Mouse (Mus musculus) mouse trophoblast stem cell (cell line): ENCODE data around the gene Ptgfrn.

Experiments used
- in situ Hi-C, 2 experiments: fragments of 300-500 bp; cut with MseI, MboI; formaldehyde crosslinking; loops; 2 replicates in 1 of 2; 3 replicates in 1 of 2; pipeline ENCODE4 v1.15.1; 2025

The Ptgfrn gene

DNA sequence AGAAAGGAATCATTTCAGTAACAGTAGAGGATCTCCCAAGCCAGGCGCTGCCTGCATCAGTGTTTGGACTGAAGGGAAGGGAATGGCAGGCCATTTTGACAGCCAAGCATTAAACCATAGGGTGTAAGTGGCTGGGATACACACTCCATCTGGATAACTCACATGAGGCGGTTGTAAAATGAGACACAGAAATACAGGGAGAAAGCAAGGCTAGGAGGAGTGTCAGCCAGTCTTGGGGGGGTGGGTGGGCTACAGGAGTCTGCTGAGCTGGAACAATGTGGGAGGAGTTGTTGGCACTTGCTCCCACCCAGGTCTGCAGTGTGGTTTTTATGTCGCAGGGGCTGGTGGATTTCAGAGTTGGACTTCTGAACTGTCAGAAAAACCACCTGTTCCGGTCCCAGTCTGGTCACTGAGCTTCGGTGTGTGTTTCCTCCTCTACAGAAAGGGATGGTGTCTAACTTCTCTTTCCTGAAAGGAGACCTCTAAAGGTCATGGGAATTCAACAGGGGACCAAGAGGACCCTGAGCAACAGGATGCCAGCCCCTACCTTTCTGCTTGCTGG is 72.0 kb downstream of the Ptgfrn start:
- in situ Hi-C loops = no loop called here

DNA sequence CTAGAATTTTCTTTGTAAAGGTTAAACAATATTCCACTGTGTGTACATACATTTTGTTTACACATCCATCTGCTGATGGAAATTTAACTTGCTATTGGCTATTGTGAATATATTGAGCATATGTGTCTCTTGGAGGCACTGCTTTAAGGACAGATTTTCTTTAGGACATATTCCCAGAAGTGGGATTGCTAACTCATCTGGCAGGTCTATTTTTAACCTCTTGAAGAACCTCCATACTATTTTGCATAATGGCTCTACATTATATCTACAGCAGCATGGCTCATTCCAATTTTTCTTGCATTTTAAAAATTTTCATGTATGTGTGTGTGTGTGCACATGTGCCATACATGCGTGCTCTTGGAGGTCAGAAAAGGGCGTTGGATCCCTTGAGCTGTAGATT is 74.1 kb downstream of the Ptgfrn start:
- in situ Hi-C loops = no loop called here

DNA sequence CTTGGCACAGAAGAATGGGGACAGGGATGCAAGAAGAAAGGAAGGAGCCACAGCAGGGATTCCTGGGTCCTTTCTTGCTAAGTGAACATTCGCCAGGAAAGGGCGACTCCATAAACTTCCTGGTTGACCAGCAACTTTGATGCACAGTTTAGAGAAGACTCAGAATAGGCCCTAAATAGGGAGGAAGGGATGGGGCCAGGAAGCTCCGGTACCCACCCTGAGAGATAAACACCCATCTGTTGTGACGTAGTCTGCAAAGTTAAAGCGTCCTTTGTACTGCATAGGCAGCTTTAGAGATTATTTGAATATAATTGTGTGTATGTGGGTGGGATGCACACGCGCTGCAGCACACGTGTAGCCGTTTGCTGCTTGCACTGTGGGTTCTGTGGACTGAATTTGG is 75.6 kb downstream of the Ptgfrn start:
- in situ Hi-C loops = no loop called here

DNA sequence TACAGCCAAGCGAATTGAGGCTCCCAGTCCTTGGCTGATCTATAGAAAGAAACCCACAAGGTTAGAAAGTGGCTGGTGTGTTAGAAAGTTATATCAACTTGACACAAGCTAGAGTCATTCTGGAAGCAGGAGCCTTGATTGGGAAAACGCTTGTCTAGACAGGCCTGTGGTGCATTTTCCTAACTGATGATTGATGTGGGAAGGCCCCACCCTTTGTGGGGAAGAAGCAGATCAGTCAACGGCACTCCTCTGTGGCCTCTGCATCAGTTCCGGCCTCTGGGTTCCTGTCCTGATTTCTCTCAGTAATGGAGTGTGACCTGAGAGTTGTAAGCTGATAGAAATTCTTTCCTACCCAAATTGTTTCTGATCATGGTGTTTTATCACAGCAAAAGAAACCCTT is 76.4 kb downstream of the Ptgfrn start:
- in situ Hi-C loops = no loop called here

DNA sequence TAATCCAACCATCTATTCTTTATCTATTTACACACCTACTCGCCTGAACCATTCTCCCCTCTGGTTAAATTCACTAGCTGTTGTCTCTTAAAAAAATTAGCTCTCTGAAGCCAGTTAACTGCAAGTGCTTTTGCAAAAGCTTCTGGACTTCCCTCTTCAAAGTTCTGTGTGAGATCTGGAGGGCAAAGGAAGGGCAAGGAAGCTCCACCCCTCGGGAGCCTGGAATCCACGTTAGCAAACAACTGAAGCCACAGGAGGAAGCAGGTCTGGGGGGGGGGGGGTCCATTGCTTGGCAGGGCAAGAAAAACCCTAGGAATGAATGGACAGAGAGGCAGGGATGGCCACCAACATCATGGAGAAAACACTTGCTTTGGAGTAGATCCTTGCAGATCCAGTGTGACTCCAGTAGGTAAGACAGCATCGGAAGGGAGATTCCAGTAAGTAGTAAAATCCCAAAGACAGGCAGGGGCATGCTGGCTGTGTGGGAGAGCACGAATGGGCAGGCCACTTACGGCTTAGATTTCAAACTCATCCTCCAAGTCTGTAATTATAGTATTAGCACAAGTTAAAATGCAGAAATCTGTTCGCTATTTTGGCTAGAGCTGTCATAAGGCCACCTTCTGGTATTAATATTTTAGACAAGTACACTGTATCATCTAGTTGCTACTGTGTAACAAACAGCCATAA is 78.5 kb downstream of the Ptgfrn start:
- in situ Hi-C loops = no loop called here

DNA sequence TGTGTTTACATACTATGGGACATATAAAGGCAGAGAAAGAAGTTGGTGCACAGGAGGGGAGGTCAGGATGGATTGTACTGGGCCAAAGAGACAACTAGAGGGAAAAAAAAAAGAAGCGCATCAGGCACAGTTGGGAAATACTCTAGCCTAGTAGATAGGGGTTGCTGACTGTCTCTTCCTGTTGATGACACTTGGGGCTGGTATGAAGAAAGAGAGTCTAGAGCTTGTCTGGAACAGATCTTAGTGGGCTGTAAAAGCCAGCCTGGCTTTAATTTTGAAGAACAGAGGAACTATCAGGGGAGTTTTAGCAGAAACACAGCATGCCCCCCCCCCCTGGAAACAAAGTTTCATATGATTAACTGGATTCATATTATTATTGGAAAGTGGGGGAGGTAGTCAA is 79.4 kb downstream of the Ptgfrn start:
- in situ Hi-C loops = no loop called here

DNA sequence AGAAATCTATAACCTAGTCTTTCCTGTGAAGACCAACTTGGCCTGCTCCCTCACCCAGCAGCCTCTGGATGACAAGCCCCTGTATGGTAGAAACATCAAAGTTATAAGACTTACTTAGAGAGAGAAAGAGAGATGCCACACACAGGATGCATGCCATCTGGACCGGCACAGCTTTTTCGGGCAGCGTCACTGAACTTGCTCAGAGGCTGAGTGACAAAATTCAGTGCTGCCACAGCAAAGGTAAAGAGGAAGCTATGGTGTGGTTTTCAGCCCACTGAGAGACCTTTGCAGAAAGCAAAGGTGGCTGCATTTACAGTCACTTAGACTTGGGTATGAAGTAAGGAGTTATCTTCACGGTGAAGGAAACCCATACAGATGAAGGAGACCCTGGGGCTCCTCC is 80.7 kb downstream of the Ptgfrn start, which contains the start of gene Cd101:
Gene Cd101, minus strand, starts transcription at position 218 of the 400 bp plus-strand sequence.
- in situ Hi-C loops = no loop called here

DNA sequence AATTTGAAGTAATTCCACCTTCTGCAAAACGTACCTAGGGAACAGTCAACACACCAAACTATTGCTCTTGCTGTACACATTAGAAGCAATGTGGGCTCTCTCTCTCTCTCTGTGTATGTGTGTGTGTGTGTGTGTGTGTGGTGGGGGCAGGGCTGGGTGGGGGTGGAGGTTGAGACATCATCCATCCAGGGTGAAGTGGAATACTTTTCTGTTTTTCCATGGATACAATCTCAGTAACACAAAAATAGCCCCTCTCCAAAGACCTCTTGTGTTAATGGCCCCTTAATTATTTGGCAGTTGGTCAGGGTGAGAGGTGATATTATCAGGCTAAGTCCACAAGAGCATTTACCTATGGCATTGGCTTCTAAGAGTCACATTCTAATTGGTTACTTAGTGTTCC is 83.3 kb downstream of the Ptgfrn start:
- in situ Hi-C loops = no loop called here

DNA sequence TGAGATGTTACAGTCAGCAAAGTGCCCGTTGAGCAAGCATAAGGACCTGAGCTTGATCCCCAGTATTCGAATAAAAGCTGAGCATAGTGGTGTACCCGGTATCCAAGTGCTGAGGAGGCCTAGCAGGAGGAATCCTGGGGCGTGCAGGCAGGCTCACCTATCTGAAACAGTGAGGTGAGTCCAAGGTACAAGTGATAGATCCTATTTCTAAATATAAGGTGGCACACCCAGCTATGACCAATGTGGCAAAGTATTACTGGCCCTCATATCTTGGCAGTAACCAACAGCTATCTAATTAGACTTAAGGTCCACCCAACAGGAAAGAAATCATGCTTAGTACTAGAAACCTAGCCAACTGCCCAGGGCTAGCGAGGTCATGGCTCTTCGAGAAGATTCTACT is 87.1 kb downstream of the Ptgfrn start:
- in situ Hi-C loops = no loop called here

DNA sequence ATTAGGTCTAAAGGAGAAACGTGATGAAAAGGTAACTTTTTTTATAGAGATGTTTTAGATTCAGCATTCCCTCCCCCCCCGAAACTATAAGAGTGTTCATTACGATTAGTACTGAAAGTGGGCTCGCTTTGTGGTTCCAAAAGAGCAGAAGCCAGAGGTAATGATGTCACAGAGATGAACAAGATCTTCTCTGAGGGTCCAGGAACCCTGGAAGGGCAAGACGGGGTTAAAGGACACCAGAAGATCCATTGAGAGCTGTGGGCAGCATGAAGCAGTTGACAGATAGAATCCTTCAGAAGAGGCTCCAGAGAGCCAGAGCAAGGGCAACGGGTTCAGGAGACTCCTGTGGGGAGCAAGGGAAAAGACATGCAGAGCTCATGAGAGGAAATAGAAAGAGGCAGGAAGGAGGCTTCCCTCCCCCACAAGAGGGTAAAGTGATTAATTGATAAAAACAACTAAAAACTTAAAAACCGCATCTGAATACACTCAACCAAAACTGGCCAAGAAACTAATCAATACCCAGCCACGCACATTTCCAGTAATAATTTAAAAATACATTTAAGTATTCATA is 88.5 kb downstream of the Ptgfrn start:
- in situ Hi-C loops = no loop called here

DNA sequence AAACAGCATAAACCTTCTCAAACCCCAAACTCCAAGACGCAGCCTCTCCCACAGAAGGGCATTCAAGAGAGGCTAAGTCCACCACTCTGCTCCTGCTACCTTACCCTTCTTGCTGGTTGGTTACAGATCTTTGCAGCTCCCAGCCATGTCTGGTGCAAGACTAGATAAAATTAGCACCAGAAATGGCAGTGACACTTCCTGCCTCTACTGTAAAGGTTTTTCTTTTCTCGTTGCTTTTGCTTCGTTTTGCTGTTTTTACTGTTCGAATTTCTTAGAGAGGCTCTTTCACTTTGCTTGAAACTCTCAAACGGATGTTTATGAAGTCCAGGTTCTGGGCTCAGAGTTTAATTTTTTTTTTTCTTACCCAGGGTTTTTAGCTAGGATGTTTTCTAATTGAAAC is 89.0 kb downstream of the Ptgfrn start:
- in situ Hi-C loops = no loop called here

DNA sequence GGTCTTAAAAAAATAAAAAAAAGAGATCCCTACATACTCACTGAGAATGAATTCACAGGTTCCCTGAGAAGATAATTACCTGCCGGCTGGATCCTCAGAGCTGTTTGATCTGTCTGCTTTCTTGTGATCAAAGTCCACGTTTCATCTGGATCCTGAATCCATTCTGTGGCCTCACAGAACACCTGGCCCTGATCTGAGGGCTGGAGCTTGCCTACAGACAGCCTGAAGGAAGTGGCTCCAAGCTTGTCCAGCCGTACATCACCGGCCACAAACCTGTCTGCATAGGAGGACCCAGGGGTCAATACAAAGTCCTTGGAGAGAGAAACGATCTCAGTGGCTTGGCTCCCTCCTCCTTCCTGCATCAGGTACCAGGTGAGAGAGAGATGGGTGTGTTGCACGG is 91.6 kb downstream of the Ptgfrn start:
- in situ Hi-C loops = no loop called here

DNA sequence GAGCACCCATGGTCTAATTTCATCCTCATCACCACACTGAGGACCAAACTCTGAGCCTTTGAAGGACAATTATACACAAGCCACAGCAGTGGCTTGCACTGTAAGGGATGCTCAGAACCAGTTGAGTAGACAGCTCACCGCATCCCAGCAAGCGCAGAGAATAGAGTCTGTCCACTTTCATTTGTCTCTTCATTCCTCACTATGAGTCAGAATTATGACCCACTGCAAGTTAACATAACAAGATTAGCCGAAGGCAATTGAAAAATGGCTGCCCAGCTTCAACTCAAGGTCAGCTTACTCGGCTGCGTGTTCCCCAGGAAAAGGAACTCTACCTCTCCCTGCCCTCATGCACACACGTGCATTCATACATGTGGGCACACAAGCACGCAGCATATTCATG is 94.0 kb downstream of the Ptgfrn start:
- in situ Hi-C loops = no loop called here

DNA sequence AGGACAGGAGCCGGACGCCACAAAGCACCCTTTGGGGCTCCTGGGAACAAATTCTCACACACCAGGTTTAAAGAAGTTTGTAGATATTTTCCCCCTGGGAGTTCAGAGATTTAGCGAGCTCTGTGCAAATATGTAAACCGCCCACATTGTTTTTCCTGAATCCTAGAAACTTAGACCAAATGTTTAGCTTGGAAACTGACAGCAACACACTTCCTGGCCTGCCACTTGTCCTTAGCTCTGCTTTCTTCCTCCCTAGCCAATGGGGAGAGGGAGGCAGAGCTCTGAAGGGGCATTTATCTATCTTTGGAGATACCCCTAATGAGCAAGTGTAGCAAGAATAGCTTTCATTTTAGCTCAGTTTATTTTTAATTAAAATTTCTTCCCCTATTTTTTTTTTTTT is 94.8 kb downstream of the Ptgfrn start:
- in situ Hi-C loops = no loop called here

DNA sequence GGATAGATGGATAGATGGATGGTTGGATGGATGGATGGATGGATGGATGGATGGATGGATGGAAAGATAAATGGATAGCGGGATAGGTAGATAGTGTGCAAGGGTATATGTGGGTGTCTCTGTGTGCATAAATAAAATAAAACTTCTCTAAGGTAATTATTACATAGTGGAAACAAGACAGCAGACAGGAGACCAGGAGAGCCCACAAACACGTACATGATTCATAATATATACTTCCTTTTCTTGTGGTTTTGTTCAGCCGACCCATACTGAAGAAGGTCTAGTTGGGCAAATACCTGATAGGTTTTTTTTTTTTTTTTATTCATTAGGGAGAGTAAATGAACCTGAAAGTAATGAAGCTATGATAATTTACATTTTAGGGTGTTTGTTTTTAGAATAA is 96.5 kb downstream of the Ptgfrn start:
- in situ Hi-C loops = no loop called here

DNA sequence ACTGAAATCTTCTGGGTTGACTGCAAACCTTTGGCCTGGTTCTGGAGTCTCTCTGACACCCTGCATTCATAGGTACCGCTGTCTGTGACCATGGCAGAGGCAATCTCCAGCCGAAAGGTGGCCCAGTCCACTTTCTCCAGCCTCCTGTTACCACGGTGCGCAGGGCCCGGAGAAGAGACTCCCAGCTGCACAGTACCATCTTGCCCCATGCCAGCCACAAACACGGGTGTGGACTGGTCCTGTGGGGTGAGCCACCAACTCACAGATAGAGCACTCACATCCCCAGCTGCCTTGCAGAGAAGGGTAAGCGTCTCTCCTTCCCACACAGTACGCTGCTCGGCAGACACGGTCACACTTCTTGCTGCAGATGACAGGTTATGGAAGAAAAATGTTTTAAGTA is 97.1 kb downstream of the Ptgfrn start:
- in situ Hi-C loops = no loop called here

DNA sequence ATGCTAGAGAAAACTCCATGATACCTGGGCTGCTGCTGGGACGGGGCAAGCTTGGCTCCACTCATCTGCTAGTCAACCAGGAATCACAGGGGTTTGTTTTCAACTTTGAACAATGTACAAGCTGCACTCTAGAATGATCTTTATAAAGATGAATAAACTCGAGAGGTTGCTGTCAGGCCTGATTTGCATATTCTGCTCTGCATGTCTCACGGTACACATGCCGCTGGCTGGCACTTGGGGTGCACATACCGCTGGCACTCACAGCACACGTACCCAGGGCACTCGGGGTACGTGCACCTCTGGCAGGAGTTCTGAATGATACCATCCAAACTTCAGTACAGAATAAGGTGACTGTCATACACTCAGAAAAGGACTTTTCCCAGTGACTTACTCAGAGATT is 97.5 kb downstream of the Ptgfrn start:
- in situ Hi-C loops = no loop called here

DNA sequence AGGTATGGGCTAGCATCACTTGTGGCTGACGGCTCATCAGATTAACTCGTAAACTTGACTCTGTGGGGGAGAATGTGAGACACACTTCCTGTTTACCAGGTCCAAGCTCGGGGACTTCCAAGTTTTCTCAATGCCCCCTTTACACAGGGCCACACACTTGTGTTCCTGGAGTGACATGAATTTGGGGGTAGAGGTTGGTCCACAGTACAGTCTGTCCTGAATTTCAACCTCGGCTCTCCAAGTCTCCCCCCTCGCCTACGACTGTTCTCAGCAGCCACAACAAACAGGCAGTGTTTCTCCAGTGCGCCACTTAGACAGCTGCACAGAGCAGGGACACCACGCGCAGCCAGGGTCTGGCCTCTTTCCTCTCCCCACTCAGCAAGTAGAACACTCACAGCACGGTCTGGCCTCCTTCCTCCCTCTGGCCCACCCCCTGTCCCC is 97.9 kb downstream of the Ptgfrn start:
- in situ Hi-C loops = no loop called here

DNA sequence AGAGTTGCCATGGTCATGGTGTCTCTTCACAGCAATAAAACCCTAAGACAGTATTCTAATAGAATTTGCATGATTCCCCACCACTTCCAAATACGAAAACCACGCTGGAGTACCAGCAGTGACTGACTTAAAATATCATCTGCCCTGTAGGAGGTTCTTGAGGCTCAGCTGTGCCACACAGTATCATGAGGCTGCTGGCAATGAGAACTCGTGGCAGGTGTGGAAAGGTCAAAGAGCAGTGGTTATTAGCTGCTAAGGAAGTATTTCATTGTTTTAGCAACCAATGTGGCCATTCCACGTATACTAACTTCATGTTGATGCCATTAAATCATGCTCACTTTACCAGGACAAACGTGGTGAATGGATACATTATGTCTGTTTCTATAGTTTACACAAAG is 98.9 kb downstream of the Ptgfrn start:
- in situ Hi-C loops = no loop called here

DNA sequence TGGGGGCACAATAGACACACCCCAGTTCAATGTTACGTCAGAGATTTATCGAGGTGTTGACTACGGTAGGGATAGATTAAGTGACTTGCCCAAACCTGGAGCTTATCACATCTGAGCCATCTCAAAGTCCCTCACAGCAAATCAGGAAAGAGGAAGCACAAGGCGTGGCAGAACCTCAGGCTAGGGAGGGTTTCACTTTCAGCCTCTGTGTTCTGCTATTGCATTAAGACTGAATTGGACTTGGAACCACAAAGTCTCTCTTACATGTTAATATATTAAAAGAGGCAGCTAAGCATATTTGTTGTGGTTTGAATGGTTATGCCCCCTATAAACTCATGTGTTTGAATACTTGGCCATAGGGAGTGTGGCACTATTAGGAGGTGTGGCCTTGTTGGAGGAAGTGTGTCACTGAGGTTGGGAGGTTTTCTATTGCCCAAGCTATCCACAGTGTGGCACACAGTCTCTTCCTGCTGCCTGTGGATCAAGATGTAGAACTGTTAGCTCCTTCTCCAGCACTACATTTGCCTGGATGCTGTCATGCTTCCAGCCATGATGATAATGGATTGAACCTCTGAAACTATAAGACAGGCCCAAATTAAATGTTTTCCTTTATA is 99.4 kb downstream of the Ptgfrn start:
- in situ Hi-C loops = no loop called here

DNA sequence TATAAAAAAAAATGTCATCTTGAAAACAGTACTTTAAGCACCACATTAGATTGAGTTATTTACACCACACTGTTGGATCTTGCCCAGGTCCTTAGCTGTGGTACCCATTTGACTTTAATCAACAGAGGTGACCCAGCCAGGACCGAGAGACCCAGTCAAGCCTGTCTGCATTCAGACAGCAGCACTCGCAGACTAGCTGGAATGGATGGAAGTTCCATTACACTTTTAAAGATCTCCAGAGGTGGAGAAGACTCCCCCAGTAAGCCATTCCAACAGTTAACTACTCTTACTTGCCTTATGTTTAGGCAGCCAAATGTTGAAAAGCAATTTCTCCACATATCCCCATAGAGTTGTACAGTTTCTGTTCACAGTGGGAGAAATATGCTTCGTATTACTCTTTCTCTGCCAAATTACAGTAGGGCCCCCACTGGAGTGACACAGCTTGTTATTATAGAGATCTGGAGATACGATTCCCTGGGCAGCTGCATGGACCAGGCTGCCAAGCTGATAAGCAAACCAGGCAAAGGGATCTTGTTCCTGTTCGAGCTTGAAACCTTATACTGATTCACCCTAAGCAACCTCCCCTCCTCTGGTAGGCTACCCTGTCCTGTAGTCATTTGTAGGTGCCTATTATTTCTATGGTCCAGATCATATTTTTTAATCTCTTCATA is 102.8 kb downstream of the Ptgfrn start:
- in situ Hi-C loops = no loop called here

DNA sequence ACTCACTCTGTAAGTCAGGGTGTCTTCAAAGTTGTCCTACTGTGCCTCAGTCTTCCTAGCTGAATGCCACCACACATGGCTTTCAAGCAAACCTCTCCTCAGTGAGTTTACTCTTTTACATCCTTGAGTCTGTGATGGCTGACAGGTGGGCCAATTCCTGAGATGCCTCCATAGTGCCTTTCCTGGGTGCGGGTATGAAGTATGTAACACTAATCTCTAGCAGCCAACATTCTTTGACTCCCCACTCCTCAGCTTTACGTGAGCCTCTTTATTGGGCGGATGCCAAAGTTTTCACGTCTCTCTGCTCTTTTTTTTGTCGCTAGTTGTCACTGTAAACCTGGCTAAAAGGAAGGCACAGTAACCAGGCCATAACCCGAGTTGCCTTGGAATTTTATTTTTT is 104.7 kb downstream of the Ptgfrn start:
- in situ Hi-C loops = no loop called here
